Mouse (Mus musculus) heart, postnatal 14 days (tissue): Measurements from ENCODE around the gene Gabrr1. TPM values are rescaled to one million over a fixed set of nuclear protein-coding genes. Genes with fewer than 3 reads are reported as not detected.
"Not testable (repeated sequence)": the region's sequence is repeated elsewhere in the genome, so short reads cannot be mapped to it uniquely, and the experiment has no call there.

ENCODE experiments used
- DNase-seq, 2 experiments: peaks; one replicate each; pipeline ENCODE4 v3.0.0; 2021 to 2022
- intact Hi-C: fragments of 180-260 bp; cut with DNase I; formaldehyde crosslinking; loops from one replicate; pipeline ENCODE4 v1.15.1; 2025
- long read RNA-seq, 2 experiments: library from polyadenylated mRNA; stranded (forward); transcript quantifications; one replicate each; pipeline ENCODE4 v2.0.0; 2021
- total RNA-seq, 2 experiments: library from RNA; stranded (reverse); gene quantifications; 2 replicates each; pipeline ENCODE4 v1.2.3; 2021

Gabrr1 gene
- under 1 TPM; 0.49 to 0.67 TPM for total RNA-seq
- long read RNA-seq, experiment 1, partial matches to known transcripts = 1 of 1 reads
- long read RNA-seq, experiment 1, other reads (novel, unspliced or antisense) = 0 of 1 reads
- long read RNA-seq, experiment 2, partial matches to known transcripts = 3 of 3 reads
- long read RNA-seq, experiment 2, other reads (novel, unspliced or antisense) = 0 of 3 reads

DNA sequence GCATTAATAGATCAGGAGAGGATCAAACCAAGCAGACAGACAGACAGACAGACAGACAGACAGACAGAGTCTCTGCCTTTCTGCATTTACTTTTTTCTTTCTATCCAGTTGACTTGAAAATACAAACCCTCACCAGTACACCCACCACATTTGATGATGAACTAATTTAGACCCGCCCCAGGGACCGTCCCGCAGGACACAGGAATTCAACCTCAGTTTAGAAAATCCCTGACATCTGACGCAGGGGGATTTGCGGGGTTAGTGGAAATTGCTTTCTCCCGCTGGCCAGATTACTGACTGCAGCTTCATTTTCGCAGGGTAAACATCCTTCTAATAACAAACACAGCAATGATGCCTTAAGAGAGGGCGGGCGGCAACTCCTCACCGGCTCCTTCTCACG lies at the start of gene Gabrr1:
Gene Gabrr1, plus strand, starts transcription at position 301 of the 400 bp plus-strand sequence.
- intact Hi-C loops = no loop called here

DNA sequence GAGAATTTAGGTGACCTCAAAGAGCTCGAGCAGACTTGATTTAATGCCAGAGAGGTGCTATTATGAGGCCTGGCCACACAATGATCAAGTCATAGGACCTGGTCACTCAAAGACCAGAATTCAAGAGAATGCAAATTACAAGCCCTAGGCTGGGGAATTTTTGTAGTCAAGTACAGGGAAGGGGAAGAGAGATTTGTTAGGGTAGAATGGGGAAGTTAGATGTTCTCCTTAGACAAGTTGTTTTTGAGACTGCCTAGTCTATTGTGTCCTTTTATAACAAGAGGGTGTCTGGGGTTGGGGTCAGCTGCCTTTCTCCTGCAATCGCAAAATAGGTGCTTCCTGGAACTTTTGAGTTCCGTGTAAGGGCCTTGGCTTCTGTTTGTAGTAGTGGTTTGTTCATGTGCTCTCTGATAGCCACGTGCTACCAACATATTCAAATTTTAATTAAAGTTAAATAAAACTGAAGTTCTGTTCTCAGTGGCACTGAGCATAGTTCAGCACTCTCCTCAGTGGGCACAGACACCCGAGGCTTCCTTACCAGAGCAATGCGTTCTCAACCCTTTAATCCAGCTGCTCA lies 33.1 kb upstream of the Gabrr1 start:
- DNase-seq = no peak

More for the DNA sequence above, at the start of gene Gabrr1:
- DNase-seq = no peak

DNA sequence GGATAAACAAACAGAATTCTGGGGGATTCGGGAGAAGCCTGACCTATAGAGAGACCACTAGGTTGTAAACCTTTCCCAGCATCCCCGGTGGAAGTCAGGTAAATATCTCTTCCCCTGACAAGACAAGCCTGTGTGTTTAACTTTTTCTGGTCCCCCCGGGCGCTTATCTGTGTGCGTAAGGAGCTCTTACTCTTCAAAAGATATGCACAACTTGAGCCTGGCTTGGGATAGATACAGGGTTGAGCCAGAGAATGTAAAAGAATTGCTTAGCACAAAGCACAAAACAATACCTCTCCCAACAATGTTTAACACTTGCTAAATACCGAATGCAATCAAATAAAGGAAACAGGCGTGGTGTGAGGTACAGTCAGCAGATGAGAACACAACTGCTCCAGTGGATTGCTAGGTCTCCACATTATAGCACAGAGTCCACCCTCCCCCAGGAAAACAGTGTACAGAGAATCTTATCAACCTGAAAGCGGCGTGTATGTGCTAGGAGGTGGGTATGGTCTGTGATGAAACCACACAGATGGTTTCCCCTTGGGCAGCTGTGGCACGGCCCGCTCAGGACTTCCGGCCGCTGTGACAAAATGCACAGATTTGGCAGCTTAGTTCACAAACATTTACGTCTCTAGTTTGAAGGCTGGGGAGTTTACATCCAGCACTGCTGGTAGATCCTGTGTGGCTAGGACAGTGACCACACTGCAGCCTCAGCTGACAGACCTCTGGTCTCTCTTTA lies 22.4 kb upstream of the Gabrr1 start:
- intact Hi-C loops = no loop called here
- DNase-seq = no peak

More for the DNA sequence above, 33.1 kb upstream of the Gabrr1 start:
- intact Hi-C loops = no loop called here

DNA sequence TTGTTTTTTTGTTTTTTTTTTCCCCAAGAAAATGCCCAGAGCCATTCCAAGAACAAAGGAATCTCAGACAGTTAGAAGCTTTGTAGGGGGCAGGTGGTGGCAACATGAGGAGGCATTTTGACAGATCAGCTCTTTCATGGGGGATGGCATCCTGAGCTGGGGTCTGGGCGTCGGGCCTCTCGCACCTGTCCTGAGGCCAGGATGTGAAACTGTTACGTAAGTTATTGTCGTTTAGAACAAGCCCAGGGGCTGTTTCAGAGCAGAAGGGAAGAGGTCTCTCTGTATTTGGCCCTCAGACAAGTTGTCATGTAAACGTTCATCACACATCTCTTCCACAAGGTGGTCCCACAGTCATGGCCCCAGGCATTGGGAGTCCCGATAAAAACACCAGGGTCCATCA lies 21.5 kb upstream of the Gabrr1 start:
- intact Hi-C loops = no loop called here
- no peak for DNase-seq

DNA sequence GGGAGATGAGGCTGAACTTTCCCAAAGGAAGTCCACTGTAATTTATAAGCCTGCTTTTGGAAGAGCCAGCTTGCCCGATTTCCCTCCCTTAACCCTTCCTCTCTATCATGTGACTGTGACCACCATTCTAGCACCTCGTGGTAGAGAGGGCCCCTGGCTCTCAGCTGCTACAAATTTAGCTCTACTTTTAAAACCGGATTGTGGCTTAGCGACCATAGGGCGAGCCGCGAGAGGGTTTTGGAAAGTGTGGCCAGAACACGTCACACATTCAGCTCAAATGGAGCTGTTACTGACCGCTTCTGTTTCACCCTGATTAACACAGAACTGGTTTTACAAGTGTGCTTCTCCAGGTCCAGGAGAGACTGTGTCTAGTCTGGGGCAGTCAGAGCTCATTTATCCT lies 21.0 kb upstream of the Gabrr1 start:
- DNase-seq = no peak
- intact Hi-C loops = no loop called here

DNA sequence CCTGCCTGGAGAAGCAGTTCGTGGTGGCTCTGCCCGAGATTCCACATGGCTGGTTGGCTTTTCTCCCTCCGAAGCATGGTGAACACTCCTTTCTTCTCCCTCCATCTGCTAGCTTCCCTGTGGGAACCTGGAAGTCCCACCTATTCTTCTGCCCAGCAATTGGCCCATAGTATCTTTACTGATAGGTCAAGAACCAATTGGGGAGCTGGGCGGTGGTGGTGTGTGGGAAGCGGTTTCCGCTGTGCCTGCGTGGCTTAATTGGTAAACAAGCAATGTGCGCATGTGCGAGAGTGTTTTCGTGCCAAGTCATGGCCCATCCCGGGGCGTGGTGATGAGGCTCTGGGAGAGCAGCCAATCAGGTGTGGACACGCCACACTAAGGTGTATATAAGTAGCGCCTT lies 19.5 kb upstream of the Gabrr1 start:
- DNase-seq = not testable (repeated sequence)

DNA sequence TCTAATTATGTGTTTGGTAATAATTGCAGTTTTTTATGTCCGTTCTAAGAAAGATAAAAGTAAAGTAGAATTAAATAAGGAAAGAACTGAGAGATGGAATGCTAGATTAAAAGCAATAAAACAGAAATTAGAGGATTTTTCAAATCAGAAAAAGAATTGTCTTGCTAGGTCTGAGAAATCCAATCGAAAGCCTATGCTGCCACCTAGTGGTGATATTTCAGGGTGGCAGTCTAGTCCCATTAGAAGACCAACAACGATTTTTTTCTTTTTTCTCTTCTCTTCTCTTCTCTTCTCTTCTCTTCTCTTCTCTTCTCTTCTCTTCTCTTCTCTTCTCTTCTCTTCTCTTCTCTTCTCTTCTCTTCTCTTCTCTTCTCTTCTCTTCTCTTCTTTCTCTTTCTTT lies 13.2 kb upstream of the Gabrr1 start:
- intact Hi-C loops = loop anchor here (1.0 to 5.0 kb wide), 5 partner anchors 47 to 533 kb away; partner anchors contain the start of genes Ankrd6 and Ube2j1

More for the DNA sequence above, 19.5 kb upstream of the Gabrr1 start:
- intact Hi-C loops = not testable (repeated sequence)

DNA sequence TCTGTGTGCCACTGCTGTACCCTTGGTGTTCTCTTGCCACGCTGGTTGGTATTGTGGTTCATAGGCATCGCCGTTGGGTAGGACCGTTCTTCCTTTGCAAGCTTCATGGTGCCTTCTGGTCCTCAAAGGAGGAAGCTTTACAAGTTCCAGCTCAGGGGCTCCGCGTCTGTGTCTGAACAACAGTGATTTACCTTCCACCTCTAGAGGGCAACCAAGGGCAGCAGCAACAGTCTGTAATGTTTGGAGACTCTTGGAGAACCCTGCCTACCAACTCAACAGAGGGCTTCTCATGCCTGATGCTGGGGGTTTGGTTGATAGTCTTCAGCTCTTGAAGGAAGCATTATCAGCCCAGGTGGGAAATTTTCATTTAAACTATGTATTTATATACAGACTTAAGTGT lies 7.8 kb upstream of the Gabrr1 start:
- intact Hi-C loops = loop anchor here (1.0 to 2.0 kb wide), 2 partner anchors 80 to 168 kb away; no protein-coding TSS in a partner anchor
- peak; percentile 35 to 58 for DNase-seq

More for the DNA sequence above, 13.2 kb upstream of the Gabrr1 start:
- peak; percentile 75 to 88 for DNase-seq

DNA sequence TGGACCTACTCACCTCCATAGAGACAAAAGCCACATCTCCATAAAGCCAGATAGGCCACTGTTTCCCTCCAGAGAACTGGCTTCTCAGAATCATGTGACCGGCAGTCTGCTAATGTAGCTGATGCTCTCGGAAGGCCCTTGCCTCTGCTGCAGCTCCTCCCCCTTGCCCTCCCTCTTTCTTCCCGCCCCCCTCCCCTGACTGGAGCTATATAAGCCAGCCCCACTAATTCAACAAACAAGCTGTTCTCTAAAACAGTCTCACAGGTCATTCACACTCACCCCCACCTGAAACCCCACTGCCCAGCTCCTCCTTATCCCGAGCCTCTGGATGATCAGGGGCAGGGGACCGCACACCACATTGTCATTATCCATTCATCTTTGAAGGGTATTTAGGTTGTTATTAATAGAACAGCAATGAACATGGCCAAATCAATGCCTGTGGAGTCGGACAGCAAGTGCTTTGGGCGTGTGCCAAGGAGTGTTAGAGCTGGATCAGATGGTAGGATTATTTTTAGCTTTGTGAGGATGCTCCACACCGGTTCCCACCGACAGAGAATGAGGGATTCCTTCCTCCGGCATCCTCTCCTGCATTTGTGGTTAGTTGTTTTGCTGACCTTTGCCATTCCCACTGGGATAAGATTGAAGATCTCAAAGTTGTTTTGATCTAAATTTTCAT lies 6.8 kb upstream of the Gabrr1 start:
- peak; percentile 9 to 11 for DNase-seq
- intact Hi-C loops = loop anchor here (2.0 kb wide), 1 partner anchor 79 kb away; no protein-coding TSS in a partner anchor

DNA sequence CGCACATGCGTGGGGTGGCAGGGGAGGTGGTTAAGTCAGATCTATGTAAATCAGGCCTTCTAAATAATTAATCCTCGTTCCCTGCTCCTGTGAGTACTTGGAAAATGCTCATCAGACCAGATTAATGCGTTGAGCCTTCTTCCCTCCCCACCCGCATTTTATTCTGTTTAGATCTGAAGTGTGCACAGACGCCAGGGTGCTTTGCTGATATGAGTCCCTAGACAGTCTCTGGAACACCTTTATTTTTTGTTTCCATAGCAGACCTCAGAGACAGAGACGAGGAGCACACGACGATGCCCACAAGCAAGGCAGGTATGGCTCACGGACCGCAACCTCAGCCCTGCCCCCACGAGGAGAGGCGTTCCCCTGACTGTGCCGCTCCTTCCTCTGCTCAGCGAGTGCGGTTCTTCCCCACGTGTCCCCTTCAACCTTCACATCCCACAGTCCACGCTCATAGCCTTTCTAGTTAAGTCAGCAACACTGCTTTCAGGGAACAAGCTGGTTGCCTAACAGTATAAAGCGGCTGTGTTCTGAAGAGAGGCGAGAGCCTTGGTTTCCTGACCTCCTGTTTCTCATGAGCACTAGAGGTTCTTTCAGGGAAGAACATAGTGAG lies 14.5 kb downstream of the Gabrr1 start:
- DNase-seq = no peak
- intact Hi-C loops = loop anchor here (5.0 kb wide), 2 partner anchors 46 to 61 kb away; partner anchors contain the start of gene Srsf12

DNA sequence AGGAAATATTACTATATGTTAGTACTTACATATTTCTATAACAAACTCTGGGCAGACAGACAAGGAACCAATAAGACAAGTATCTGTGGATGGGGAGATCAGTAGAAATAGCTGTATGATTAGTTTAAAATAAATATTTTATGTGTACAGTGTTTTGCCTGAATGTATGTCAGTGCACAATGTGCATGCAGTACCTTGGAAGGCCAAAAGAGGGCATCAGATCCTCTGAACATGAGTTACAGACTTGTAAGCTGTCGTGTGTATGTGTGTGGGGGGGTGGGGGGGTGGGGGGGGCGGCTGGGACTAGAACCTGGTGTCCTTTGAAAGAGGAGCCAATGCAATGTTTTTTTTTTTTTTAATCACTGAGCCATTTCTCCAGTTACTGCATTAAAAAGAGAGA lies 15.5 kb downstream of the Gabrr1 start:
- intact Hi-C loops = loop anchor here (1.0 to 5.0 kb wide), 3 partner anchors 44 to 144 kb away; partner anchors contain the start of gene Srsf12
- DNase-seq = peak; percentile 33 to 63

DNA sequence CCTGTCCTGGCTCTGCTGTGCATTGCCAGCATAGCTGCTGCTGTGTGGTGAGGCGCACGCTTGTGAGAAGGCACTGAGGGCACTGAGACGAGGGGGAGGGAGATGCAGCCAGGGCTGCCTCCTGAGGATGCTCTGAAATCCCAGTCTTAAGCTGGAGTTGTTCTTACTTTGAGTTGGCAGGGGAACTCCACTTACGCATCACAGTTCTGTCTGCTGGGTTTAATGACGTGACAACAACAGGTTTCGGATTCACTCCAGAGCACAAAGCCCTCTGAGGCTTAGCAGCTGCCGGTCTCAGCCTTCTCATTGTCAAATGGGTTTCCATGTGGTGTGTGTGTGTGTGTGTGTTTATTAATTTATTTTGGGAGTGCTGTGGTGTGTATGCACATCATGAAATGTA lies 16.8 kb downstream of the Gabrr1 start:
- intact Hi-C loops = loop anchor here (5.0 kb wide), 2 partner anchors 43 to 58 kb away; partner anchors contain the start of gene Srsf12
- DNase-seq = no peak

DNA sequence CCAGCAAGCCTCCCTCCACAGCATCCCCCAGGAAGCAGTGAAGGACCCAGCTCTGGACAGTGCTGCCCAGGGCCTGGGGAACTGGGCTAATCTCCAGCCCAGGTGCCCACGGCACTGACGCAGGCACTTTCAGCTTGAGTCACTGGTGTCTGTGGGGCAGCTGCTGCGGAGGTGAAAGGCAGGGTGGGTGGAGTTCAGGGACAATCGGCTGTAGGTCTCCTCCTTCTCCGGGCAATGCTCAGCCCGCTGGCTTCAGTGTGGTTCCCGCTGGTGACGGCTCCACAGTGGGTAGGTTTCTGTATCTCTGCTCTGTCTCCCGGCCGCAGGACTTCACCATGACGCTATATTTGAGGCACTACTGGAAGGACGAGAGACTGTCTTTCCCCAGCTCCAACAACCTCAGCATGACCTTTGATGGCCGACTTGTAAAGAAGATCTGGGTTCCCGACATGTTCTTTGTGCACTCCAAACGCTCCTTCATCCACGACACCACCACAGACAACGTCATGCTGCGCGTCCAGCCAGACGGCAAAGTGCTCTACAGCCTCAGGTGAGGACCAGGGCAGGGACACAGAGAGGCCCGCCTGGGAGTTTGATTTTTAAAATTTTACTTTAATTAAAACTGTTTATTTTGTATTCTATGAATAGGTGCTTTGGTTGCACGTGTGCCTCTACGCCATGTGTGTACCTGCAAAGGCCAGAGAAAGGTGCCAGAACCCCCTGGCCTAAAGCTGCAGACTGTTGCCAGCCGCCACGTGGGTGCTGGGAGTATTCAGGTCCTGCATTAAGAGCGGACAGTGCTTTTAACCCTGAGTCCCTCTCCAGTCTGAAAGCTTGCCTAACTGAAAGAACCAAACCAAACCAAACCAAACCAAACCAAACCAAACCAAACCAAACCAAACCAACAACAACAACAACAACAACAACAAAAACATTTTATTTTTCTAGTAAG lies 20.0 kb downstream of the Gabrr1 start:
- intact Hi-C loops = no loop called here
- DNase-seq = no peak

DNA sequence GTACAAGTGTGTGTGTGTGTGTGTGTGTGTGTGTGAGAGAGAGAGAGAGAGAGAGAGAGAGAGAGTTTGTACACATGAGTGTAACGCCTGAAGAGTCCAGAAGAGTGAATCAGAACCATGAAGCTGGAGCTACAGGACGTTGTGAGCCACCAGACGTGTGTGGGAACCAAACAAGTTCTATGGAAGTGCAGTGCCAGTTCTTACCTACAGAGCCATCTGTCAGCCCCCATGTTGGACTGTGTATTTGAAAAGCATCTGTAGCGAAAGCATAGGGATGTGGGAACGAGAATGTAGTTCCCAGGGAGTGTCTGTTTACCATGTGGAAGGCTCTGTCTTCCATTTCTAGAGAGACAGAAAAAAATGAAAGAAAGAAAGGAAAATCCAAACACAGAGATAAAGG lies 51.2 kb downstream of the Gabrr1 start:
- intact Hi-C loops = no loop called here
- DNase-seq = no peak

DNA sequence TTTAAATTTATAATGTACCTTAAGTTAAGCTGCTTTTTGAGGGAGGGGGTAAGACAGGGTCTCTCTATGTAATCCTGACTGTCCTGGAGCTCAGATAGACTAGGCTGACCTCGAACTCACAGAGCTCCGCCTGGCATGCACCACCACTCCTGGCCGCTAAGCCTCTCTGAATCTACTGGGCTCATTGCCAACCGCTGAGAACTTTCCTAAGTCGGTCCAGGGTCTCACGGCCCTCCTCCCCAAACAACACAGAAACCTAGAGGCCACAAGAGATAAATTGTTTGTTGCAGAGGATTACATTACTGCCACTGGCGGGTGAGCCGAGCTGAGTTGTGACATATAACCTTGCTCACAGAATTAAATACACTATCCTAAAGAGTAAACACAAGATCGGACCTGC lies 55.8 kb downstream of the Gabrr1 start:
- peak; percentile 20 to 48 for DNase-seq
- intact Hi-C loops = loop anchor here (5.0 kb wide), 1 partner anchor 59 kb away; no protein-coding TSS in a partner anchor

DNA sequence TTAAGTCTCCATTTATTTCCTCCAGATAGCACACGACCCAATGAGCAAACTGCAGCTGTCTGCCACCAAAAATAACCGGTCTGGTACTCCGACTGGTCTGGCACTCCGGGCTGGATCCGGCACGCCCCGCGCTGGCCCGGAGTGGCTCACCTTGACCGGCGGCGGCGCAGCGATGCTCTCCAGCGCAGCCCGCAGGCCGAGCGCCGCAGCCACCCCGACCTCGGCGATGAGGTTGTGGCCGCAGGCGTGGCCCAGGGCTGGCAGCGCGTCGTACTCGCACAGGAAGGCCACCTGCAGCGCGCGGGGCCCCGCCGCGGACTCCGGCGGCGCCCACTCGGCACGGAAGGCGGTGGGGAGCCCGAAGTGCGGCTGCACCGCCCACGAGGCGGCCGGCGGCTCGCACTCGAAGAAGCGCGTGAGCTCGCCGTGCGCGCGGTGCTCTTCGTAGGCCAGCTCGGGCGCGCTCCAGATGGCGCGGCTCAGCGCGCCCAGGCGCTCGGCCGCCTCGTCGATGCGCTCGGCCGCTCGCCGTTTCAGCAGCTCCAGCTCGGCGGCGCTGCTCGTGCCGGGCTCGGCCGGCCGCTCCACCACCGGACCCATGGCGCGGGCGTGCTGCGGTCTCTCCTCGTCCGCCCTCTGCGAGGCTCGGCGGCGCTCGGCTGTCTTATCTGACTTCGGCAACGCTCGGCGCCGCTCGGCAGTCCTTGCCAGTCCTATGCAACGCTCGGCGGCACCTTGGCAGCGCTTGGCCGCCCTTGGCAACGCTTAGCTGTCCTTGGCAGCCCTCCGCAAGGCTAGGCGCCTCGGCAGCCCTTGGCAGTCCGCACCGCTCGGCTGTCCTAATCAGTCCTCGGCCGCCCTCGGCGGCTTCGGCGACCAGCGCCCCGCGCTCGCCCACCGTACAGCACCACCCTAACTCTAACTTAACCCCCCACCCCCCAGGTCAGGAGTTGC lies 56.7 kb downstream of the Gabrr1 start:
- intact Hi-C loops = loop anchor here (5.0 kb wide), 1 partner anchor 58 kb away; no protein-coding TSS in a partner anchor
- peak; percentile 84 to 93 for DNase-seq

DNA sequence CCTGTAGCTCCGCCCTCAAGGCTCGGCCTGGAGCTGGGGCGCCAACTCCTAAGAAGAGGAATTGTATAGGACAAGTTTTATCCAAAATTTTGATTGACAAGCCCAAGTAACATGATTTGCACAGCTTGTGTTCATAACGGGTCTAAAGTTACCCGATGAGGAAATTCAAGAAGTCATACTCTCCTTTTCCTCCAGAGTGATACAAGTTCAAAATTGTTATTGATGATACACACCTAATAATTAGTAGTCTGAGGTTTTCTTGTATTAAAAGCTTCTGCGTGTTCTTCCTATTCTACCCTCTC lies 57.4 kb downstream of the Gabrr1 start, which contains the start of gene Pm20d2:
Gene Pm20d2, minus strand, starts transcription at position 3 of the 302 bp plus-strand sequence.
- no peak for DNase-seq
- intact Hi-C loops = loop anchor here (5.0 kb wide), 2 partner anchors 42 to 58 kb away; no protein-coding TSS in a partner anchor

DNA sequence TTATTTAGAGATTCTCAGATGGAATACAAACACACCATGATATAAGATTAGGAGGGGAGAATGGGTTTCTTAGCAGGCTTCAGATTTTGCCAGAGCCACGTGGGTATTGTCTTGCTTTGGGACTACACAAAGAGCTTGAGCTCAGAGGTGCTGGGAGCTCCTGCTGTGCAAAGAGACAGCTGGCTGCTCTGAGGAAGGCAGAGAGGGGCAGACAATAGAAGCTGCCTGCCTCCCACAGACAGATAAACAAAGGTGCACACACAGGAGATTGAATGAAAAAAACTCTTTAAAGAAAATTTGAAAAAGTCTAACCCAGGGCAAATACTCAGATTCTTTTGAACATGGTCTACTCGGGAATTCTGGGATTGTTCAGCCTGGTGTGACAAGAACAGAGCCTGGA lies 65.8 kb downstream of the Gabrr1 start:
- DNase-seq = no peak
- intact Hi-C loops = no loop called here
